Mouse (Mus musculus): ENCODE measurements around the gene Cdk15. TPM values are rescaled to one million over a fixed set of nuclear protein-coding genes. Genes with fewer than 3 reads are reported as not detected.

Cdk15 gene
- total and polyA plus RNA-seq, 2 experiments from 2014 or later, result 1.3 to 1.8 TPM

- Histone ChIP-seq H3K9me3 (ENCODE audit: low read length) (no peaks in the 10 kb centered on the region), H3K4me1 (ENCODE audit: insufficient read depth, low read length) (no peaks in the 10 kb centered on the region), H3K4me3 (ENCODE audit: low read length) (no peak overlapping the region), H3K9ac (replicated peaks; ENCODE audit: low read length) (no peak overlapping the region), H3K4me2 (ENCODE audit: low read depth, low read length) (no peak overlapping the region), H3K27ac (no peak overlapping the region), H3K27me3 (ENCODE audit: insufficient read depth, low read length) (no peaks in the 10 kb centered on the region), H3K36me3 (ENCODE audit: insufficient read depth, low read length) (no peaks in the 10 kb centered on the region)
- DNase-seq (ENCODE audit: low spot score) (peak; percentile 56), ATAC-seq (peak; percentile 53; the same call in 1 of the 2 replicates)
- TF ChIP-seq CTCF (IDR thresholded peaks at IDR 0.05; ENCODE audit: low read depth), result no peak
- 17% methylated on average over 6 of the region's 6 CpGs for WGBS
These were observed 137.9 kb downstream of the Cdk15 start for GRCm38 (mm10) chr1:59394616-59395015.

DNA sequence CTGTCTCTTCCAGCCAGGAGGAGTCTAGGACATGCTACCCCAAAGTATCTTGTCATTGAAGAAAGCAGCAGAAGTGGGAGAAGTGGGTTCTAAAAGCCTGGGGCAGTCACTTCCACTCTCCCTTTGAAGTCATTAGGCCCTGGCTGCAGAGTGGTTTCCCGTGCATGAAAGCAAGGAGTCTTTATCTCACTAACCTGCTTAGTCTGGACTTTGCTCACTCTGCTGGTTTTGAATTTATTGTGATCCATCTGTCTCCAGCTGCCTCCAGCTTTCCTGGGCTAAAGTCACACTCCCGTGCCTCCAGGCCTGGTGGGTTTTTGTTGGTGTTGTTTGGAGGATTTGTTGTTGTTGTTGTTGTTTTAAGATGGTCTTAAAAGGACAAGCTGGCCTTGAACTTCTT is 139.3 kb downstream of the Cdk15 start:
- Histone ChIP-seq H3K9ac (replicated peaks; ENCODE audit: low read length) (no peak overlapping the region), H3K4me2 (ENCODE audit: low read depth, low read length) (no peak overlapping the region), H3K9me3 (ENCODE audit: low read length) (no peaks in the 10 kb centered on the region), H3K27ac (no peak overlapping the region), H3K27me3 (ENCODE audit: insufficient read depth, low read length) (no peaks in the 10 kb centered on the region), H3K36me3 (ENCODE audit: insufficient read depth, low read length) (no peaks in the 10 kb centered on the region), H3K4me1 (ENCODE audit: insufficient read depth, low read length) (no peaks in the 10 kb centered on the region), H3K4me3 (ENCODE audit: low read length) (no peak overlapping the region)
- no peak for TF ChIP-seq CTCF (IDR thresholded peaks at IDR 0.05; ENCODE audit: low read depth)
- ATAC-seq (no peak), DNase-seq (ENCODE audit: low spot score) (no peak)
- 63% methylated on average over 2 of the region's 2 CpGs for WGBS

- ATAC-seq, result 0 out of 2 replicates have a peak, but pooled peaks have one; percentile 15
These were observed 143.0 kb downstream of the Cdk15 start for GRCm38 (mm10) chr1:59399554-59400325.

GRCm38 (mm10) chr1:59401253-59401652 is 144.5 kb downstream of the Cdk15 start:
- Histone ChIP-seq H3K27me3 (ENCODE audit: insufficient read depth, low read length) (no peaks in the 10 kb centered on the region), H3K27ac (no peak overlapping the region), H3K4me1 (ENCODE audit: insufficient read depth, low read length) (no peaks in the 10 kb centered on the region), H3K4me2 (ENCODE audit: low read depth, low read length) (no peak overlapping the region), H3K9me3 (ENCODE audit: low read length) (no peaks in the 10 kb centered on the region), H3K36me3 (ENCODE audit: insufficient read depth, low read length) (no peaks in the 10 kb centered on the region), H3K4me3 (ENCODE audit: low read length) (no peak overlapping the region), H3K9ac (replicated peaks; ENCODE audit: low read length) (no peak overlapping the region)
- ATAC-seq, result no peak
- TF ChIP-seq CTCF (IDR thresholded peaks at IDR 0.05; ENCODE audit: low read depth), result no peak
- no peak for DNase-seq (ENCODE audit: low spot score)
- 77% methylated on average over 4 of the region's 4 CpGs for WGBS

More at GRCm38 (mm10) chr1:59399554-59400325, 143.0 kb downstream of the Cdk15 start:
- no peak overlapping the region for H3K27ac ChIP-seq
- H3K9ac ChIP-seq (replicated peaks; ENCODE audit: low read length), result no peak overlapping the region
- no peaks in the 10 kb centered on the region for H3K9me3 ChIP-seq (ENCODE audit: low read length)
- H3K4me2 ChIP-seq (ENCODE audit: low read depth, low read length), result no peak overlapping the region
- H3K4me3 ChIP-seq (ENCODE audit: low read length), result no peak overlapping the region
- WGBS, result 48% methylated on average over 2 of the region's 2 CpGs
- no peak for DNase-seq (ENCODE audit: low spot score)
- H3K36me3 ChIP-seq (ENCODE audit: insufficient read depth, low read length), result no peaks in the 10 kb centered on the region
- TF ChIP-seq CTCF (IDR thresholded peaks at IDR 0.05; ENCODE audit: low read depth), result no peak
- no peaks in the 10 kb centered on the region for H3K4me1 ChIP-seq (ENCODE audit: insufficient read depth, low read length)
- H3K27me3 ChIP-seq (ENCODE audit: insufficient read depth, low read length), result no peaks in the 10 kb centered on the region

Other genes with a start within 250 kb of the Cdk15 start
- gene C2cd6, start 162.0 kb upstream of the Cdk15 start, total RNA-seq (2014; rRNA removed), result not detected in 2 replicates
- gene C2cd6, start 162.0 kb upstream of the Cdk15 start, polyA plus RNA-seq (2015; fragmentation: Nextera tagmentation; extraction: Ambion mirVana), result not detected in 2 replicates
- gene Tmem237, start 136.5 kb upstream of the Cdk15 start, total RNA-seq (2014; rRNA removed), result 26.1 and 27.3 TPM in 2 replicates
- 55.8 and 56.3 TPM in 2 replicates for gene Tmem237, start 136.5 kb upstream of the Cdk15 start, polyA plus RNA-seq (2015; fragmentation: Nextera tagmentation; extraction: Ambion mirVana)
- gene Mpp4, start 93.5 kb upstream of the Cdk15 start, total RNA-seq (2014; rRNA removed), result 1.4 and 2.8 TPM in 2 replicates
- 0.43 and 0.45 TPM in 2 replicates for gene Mpp4, start 93.5 kb upstream of the Cdk15 start, polyA plus RNA-seq (2015; fragmentation: Nextera tagmentation; extraction: Ambion mirVana)
- gene Als2, start 19.7 kb upstream of the Cdk15 start, total RNA-seq (2014; rRNA removed), result 32.8 and 35.9 TPM in 2 replicates
- 11.6 and 12.1 TPM in 2 replicates for gene Als2, start 19.7 kb upstream of the Cdk15 start, polyA plus RNA-seq (2015; fragmentation: Nextera tagmentation; extraction: Ambion mirVana)
- 17.2 and 19.9 TPM in 2 replicates for gene Fzd7, start 225.5 kb downstream of the Cdk15 start, total RNA-seq (2014; rRNA removed)
- 1.4 and 1.8 TPM in 2 replicates for gene Fzd7, start 225.5 kb downstream of the Cdk15 start, polyA plus RNA-seq (2015; fragmentation: Nextera tagmentation; extraction: Ambion mirVana)